Mouse (Mus musculus): ENCODE measurements around the gene Gm10306.

Gm10306 gene

GRCm38 (mm10) chr4:94556265-94557054, at the start of gene Gm10306, which contains the start of gene Caap1:
Gene Gm10306, plus strand, starts transcription at chr4:94556546.
Gene Caap1, minus strand, starts transcription at chr4:94556796.
- peak; percentile 89 to 95 for DNase-seq (ENCODE audit: low spot score in 2 of 2)

GRCm38 (mm10) chr4:94515366-94515765, 41.0 kb upstream of the Gm10306 start:
- no peak for DNase-seq (ENCODE audit: low spot score in 2 of 2)

- DNase-seq (ENCODE audit: low spot score in 2 of 2), result peak; percentile 12 to 23
Measured at GRCm38 (mm10) chr4:94517631-94518030, 38.7 kb upstream of the Gm10306 start.

GRCm38 (mm10) chr4:94523321-94523720, 33.0 kb upstream of the Gm10306 start:
- no peak for DNase-seq (ENCODE audit: low spot score in 2 of 2)

DNA sequence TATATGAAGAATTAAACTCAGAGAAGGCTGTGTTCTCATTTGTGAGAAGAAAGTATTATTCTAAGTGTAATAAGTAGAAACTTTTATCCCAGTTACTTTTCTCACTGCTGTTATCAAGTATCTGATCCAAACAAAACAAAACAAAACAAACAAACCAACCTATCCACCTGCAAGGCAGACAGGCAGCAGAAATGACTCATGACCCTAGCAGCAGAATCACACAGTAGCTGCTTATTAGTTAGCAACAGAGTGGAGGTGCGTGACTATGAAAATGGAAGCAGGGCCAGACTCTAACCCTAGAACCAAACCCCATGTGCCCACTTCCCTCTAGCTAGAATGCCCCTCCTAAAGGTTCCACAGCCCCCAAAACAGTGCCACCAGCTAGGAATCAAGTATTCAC, 26.9 kb upstream of the Gm10306 start:
- no peak for DNase-seq (ENCODE audit: low spot score in 2 of 2)

- no peak for DNase-seq (ENCODE audit: low spot score in 2 of 2)
Measured at GRCm38 (mm10) chr4:94533205-94533604, 23.1 kb upstream of the Gm10306 start.

DNA sequence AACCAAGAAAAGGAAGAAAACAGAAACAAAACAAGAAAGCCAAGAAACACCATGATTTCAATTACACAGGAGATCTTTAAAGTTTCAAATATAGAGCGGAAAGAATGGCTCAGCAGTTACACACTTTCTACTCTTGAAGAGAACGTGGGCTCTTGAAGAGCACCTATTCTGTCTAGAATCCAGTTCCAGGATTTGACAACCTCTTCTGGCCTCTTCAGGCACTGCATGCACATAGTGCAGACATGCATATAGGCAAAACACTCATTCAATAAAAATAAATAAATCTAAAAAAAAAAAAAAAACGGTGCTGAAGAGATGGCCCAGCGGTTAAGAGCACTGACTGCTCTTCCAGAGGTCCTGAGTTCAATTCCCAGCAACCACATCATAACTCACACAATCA, 13.3 kb upstream of the Gm10306 start:
- DNase-seq (ENCODE audit: low spot score in 2 of 2), result no peak

- no peak for DNase-seq (ENCODE audit: low spot score in 2 of 2)
Measured at GRCm38 (mm10) chr4:94544321-94544720, 12.0 kb upstream of the Gm10306 start.

- DNase-seq (ENCODE audit: low spot score in 2 of 2), result no peak
Measured at GRCm38 (mm10) chr4:94554955-94555494, 1.3 kb upstream of the Gm10306 start.

- no peak for DNase-seq (ENCODE audit: low spot score in 2 of 2)
Measured at GRCm38 (mm10) chr4:94557145-94557544, 799 bp downstream of the Gm10306 start.

DNA sequence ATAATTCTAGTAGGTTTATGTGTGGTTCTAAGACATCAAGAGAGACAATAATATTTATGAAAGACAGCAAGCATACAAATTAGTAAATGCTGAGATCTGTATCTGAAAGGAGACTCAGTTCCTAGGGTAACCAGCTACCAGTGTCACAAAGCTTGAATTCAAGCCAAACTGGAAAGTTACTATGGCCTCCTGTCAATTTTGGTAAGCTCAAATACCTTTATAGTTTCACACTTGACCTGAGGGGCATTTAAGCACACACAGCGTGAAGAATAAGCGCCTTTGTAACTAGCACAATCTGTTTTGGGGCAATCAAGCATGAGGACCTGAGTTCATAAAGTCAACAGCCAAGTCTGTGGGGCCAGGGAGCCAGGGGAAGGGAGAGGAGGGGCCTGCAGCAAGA, 2.9 kb downstream of the Gm10306 start:
- DNase-seq (ENCODE audit: low spot score in 2 of 2), result no peak

DNA sequence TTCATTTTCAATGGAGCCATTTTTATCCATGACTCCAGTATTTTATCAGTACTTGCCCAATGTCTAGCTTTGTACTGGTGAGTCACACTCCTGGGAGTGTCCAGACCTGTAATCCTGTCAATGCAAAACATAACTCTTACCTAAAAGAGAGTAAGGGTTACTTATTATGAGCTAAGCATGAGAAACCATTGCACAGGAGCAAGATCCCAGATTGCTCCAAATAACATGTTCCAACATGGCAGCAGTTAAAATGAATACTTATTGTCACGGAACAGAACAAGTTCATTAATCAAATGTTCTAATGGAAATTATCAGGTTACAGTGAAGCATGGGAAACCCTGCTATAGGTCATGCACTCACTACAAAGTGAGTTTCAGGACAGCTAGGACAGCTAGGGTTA, 4.0 kb downstream of the Gm10306 start:
- no peak for DNase-seq (ENCODE audit: low spot score in 2 of 2)

GRCm38 (mm10) chr4:94561954-94562648, 5.8 kb downstream of the Gm10306 start:
- DNase-seq (ENCODE audit: low spot score in 2 of 2), result no peak

DNA sequence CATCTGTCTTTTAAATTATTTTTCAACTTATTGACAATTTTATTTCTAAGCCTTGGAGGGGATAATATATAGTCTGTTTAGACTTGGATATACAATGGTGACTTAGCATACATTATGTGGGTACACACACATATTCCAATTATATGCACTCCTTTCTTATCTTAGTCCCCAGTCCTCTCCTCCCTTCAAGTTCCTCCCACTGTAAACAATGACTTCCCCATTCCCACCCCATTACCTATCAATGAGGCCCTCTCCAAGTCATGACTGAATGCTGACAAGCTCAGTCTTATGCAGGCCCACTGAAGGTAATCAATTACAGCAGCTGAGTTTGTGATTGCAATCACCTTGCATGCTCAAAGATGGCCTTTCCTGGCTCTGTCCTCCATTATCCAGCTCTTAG, 8.0 kb downstream of the Gm10306 start:
- no peak for DNase-seq (ENCODE audit: low spot score in 2 of 2)

DNA sequence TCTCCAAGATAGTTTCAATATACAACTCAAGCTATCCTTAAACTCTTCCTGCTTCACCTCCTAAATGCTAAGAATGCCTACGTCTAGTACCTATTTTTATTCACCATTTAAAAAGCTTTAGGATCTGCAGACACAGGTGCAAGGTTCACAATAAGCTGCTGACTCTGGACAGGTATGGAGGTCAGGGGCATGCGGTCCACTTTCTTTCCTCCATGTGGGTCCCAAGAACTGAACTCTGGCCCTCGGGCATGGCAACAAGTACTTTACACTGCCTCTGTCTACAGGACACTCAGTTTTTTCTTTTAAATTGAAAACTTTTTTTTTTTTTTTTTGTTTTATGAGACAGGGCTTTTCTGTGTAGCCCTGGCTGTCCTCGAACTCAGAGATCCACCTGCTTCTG, 16.3 kb downstream of the Gm10306 start:
- DNase-seq (ENCODE audit: low spot score in 2 of 2), result no peak

DNA sequence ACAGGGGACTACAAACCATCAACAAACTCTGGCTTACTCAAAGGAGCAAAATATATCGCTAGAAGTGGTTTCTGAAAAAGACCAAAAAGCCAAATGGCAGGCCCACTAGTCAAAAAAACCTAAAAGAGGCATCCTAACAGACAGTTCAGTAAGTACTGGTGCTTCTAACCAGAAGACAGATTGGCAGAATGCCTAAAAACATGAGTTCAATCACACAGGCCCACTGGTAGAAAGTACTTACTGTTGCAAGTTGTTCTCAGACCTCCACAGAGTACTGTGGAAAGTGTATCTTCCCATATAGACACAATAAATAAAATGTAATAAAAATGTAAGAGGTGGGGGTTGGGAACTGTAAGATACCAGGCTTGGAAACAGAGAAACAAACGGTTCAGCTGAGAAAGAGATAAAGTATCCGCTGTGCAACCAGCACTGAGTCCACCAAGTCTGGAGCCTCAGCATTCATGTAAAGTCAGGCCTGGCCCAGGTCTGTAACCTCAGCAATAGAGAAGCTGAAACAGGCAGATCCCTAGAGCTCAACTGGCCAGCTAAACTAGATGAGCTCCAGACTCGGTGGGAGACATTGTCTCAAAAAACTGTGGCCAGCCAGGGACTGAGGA, 35.5 kb downstream of the Gm10306 start:
- DNase-seq (ENCODE audit: low spot score in 2 of 2), result no peak

DNA sequence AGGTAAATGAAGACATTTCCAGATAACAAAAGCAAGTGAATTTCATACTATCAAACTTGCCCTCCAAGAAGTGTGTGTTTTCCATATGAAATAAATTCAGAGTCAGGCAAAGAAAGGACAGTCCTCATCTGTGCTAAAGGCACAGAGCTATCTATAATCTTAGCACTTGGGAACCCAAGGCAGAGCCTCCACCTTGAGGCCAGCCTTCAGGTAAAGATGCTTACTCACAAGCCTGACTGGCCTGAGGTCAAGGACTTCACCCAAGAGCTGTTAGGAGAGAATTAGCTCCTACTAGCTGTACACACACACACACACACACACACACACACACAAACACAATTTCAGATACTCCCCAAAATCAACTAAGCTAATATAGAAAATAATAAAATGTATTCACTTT, 36.4 kb downstream of the Gm10306 start:
- no peak for DNase-seq (ENCODE audit: low spot score in 2 of 2)

- DNase-seq (ENCODE audit: low spot score in 2 of 2), result no peak
Measured at GRCm38 (mm10) chr4:94601395-94601794, 45.0 kb downstream of the Gm10306 start.

GRCm38 (mm10) chr4:94602496-94603030, 46.2 kb downstream of the Gm10306 start:
- DNase-seq (ENCODE audit: low spot score in 2 of 2), result no peak

GRCm38 (mm10) chr4:94603031-94603629, 46.8 kb downstream of the Gm10306 start, which contains the start of gene Plaa:
Gene Plaa, minus strand, starts transcription at chr4:94603244.
- peak; percentile 85 to 90 for DNase-seq (ENCODE audit: low spot score in 2 of 2)

DNA sequence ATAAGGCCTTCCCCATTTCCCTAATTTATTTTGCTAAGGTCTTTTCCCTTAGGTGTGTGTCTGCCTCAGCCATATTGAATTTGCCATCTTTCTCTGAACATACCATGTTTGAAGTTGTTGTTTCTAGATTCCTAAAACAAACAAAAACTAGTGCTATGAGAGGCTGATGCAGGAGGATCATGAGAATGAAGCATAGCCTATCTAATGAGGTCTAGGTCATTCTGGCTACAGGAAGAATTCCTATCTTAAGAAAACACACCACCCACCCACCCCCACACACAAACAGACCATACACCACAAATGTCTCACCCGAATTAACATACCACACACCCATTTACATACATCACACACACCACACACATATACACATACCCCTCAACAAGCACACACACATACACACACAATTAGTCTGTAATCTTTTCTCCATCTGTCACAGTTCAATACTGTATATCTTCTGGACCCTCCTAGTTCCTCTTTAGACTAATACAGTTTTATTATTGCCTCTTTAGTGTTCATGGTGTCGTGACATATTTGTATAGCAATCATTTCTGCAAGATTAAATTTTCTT, 48.2 kb downstream of the Gm10306 start:
- DNase-seq (ENCODE audit: low spot score in 2 of 2), result no peak
